Mouse (Mus musculus) brain, embryonic 14.5 days (tissue): ENCODE measurements at regions not wholly inside any gene's neighbourhood (a gene's known extent, or its start where the extent isn't known, plus 50 kb on each side); places are given as distances from the start of the nearest gene placed in this dataset.

ENCODE experiments used
- CTCF ChIP-seq: fragments of 200-500 bp; IDR thresholded peaks from 2 replicates; pipeline ENCODE4 v1.5.1; 2012; ENCODE audit warnings: inconsistent platforms, mild to moderate bottlenecking, moderate library complexity, borderline replicate concordance; ENCODE audit not compliant: insufficient read depth, insufficient read length; ENCODE audit errors: extremely low read depth
- POLR2A ChIP-seq: fragments of 200-500 bp; IDR thresholded peaks from 2 replicates; pipeline ENCODE4 v1.6.1; 2012; ENCODE audit warnings: mild to moderate bottlenecking, inconsistent platforms, borderline replicate concordance; ENCODE audit not compliant: poor library complexity, insufficient read depth, insufficient read length, severe bottlenecking; ENCODE audit errors: extremely low read depth

DNA sequence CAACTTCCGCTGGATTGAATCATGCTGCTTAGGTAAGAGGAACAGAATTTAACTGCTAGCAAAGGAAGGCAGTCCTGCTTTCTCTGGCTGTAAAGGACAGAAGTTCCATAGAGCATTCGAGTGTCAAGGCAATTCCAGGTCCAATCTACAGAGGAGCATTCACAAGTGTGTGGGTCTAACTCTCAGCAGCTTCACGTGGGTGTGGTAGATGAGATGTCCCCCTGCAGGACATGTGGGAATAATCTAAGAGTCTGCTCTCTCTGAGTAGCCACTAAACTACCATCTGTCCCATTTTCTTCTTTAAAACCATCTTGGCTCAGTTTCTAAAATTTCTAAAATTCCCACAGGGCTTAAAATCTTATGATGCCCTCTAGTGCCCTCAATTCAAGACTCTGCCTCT is 90.6 kb downstream of the Cmpk2 start:
- no peak for TF ChIP-seq POLR2A
- no peak for TF ChIP-seq CTCF
